Mouse (Mus musculus) A20 (cell line): ENCODE measurements around the gene Tma7.

Source experiments
- DNase-seq: peaks from one replicate; pipeline ENCODE4 v3.0.0-alpha.2; 2011; ENCODE audit warnings: low read depth, low spot score

Gene Tma7

DNA sequence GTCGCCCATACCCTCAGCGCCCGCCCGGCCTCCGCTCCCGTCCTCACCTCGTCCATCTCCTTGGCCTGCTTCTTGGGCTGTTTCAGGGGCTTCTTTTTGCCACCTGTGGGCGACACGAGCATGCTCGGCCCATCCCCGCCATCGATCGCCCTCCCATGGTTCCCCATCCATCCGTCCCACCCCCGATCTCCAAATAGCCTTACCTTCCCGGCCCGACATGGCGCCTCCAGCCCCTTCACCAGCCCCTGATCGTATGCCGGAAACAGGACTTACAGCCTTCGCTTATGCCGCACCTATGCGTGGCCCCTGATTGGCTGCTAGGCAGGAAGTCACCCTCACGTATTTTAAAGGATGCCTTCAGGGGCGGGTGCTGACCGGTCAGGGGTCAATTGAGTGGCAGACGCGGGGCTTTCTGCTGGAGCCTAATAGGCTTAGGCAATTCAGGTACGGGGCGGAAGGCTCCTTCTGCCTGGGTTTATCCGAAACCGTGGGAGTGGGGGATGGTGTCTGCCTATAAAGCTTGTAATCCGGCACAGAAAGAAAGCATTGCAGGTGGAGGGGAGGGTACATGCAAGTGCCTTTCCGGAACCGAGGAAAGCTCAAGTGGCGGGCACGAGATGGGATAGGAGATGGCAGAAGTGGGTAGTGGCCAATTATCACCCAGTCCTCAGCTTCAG, at the start of gene Tma7, which contains the start of gene Ccdc51:
Gene Tma7, minus strand, starts transcription at position 464 of the 677 bp plus-strand sequence.
Gene Ccdc51, plus strand, starts transcription at position 370 of the 677 bp plus-strand sequence.
- peak; percentile 94 for DNase-seq

DNA sequence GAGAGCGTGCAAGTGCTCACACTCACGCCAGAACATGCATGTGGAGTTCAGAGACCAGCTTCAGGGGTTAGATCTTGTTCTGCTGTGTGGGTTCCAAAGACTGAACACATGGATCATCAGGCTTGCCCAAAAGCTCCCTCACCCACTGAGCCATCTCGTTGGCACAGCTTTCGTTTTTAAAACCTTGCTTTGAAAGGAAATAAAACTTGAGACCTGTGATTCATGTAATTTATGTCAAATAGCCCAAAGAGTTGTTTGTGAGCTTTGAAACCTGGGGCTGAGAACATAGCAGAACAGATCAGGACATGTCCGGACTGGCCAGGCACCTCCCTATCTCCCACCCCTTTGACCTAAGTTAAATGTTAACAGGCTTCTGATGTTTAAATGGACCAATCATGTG, 47.7 kb upstream of the Tma7 start:
- DNase-seq: no peak

- DNase-seq: peak; percentile 10
These were observed 45.8 kb upstream of the Tma7 start for GRCm38 (mm10) chr9:109128211-109128610.

DNA sequence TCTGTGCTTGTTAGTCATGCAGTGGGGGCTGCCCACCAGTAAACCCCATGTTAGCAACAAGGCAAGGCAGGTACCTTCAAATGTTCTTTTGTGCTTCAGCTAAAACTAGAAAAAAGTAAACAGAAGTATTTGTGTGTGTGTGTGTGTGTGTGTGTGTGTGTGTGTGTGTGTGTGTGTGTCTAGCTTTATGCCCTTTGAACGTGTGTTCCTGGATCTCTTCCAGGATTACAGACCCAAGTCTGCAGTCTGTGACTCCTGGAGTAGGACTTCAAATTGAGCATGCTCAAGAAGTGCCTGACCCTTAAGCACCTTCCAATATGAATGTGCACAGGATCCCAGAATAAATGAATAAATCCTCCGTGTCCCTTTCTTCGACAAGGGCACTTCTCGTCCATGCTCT, 44.7 kb upstream of the Tma7 start:
- DNase-seq: no peak

DNA sequence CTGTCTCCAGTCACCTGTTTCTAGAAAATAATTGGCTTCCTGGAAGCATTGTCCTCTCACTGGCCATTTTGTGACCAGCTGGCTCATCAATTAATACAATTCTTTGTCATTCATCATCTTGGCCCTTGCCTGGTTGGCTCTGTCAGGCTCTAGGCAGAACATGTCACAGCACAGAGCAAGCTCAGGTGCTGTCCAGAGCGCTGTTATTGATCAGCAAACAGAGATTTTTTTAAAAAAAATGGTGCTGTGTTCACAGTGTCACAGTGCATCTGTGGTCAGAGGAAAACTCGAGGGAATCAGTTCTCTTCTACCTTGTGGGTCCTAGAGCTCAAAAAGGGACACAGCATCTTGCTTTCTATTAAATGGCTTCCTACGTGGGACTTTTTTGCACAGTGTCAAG, 43.1 kb upstream of the Tma7 start:
- no peak for DNase-seq

DNA sequence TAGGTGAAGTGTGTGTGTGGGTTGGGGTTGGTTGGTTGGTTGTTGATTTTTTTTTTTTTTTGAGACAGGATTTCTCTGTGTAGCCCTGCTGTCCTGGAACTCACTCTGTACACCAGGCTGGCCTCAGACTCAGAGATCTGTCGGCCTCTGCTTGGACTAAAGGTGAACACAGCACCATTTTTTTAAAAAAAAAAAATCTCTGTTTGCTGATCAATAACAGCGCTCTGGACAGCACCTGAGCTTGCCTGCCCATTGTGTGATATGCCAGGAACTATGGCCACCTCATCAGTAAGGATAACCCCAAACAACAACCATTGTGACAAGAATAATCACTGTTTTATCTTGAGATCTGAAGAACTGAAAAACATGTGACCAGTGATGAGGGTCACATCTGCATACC, 42.7 kb upstream of the Tma7 start:
- DNase-seq: no peak

- peak; percentile 6 for DNase-seq
These were observed 41.8 kb upstream of the Tma7 start for GRCm38 (mm10) chr9:109124164-109124563.

DNA sequence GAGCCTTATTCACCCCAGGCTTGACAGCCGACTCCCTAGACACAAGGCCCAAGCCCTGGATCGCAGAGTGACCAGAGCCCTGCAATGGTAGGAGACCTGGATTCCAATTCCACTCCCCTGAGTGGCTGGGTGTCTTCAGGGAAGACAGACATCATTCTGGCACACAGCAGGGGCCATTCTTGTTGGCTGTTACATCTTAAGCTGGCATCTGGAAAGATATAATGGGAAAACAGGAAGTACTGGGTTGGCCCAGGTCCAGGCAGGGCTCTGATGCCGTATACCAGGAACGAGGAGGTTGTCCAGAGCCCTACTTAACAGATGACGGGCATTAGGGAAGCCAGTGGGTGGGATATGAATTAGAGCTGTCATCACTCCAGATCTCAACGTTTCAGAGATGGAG, 40.9 kb upstream of the Tma7 start:
- DNase-seq: no peak

- peak; percentile 55 for DNase-seq
These were observed 40.2 kb upstream of the Tma7 start for GRCm38 (mm10) chr9:109122553-109123085.

DNA sequence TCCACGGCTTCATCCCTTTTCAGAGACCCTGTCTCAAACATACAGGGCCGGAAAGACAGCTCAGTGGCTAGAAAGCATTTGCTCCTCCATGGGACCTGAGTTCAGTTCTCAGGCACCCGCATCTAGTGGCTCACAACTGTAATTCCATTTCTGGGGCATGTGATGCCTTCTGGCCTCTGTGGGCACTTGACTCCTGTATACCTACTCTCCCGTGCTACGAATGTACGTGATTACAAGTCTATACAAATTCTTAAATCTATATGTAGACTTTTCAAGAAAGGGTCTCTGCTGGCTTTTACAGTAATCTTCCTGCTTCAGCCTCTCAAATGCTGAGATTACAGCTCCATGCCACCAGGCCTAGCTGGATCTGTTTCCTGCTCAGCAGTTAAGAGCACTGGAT, 38.6 kb upstream of the Tma7 start:
- no peak for DNase-seq

- DNase-seq: no peak
These were observed 37.2 kb upstream of the Tma7 start for GRCm38 (mm10) chr9:109119571-109119970.

DNA sequence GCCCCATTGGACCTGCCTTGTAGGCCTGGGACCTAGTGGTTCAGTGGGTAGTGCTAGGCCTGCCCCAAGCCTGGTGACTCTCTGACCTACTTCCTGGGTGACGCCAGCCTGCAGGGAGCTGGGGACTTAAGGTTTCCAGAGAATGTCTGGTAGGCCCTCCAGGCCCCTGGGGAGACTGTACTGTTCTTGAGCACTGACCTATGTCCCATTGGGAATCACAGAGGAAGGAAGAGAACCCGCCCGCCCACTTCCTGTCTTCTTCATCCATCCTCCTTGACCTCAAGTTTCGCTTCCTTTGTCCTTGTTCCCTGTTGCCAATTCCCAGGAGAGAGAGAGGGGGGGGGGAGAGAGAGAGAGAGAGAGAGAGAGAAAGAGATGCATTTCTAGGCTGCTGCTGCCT, 35.7 kb upstream of the Tma7 start:
- no peak for DNase-seq

GRCm38 (mm10) chr9:109116205-109116604, 33.8 kb upstream of the Tma7 start:
- no peak for DNase-seq

GRCm38 (mm10) chr9:109114871-109115270, 32.5 kb upstream of the Tma7 start:
- no peak for DNase-seq

DNA sequence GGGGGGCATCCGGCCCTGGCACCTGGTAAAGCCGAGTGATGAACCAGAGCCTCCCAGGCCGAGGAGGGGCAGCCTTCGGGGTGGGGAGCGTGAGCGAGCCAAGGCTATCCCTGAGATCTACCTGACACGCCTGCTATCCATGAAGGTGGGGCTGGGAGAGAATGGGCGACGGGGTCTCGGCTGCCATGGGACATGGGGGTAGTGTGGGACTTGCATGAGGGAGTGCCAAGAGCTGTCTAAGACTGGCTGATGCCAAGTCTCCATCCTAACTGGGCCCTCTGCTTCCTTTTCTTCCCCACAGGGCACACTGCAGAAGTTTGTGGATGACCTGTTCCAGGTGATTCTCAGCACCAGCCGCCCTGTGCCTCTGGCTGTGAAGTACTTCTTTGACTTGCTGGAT, 31.9 kb upstream of the Tma7 start:
- no peak for DNase-seq

DNA sequence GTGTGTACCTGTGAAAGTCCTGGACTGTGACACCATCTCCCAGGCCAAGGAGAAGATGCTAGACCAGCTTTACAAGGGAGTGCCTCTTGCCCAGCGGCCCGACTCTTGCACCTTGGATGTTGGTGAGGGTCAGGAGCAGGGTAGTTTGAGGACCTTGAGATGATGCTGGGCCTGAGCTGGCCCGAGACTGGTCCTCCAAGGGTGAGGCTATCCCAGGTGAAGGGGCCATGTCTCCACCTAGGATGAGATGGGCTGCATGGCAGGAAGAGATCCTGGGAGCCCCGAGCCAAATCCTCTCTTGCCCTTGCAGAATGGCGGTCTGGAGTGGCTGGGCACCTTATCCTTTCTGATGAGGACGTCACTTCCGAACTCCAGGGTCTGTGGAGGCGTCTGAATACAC, 30.9 kb upstream of the Tma7 start:
- no peak for DNase-seq

DNA sequence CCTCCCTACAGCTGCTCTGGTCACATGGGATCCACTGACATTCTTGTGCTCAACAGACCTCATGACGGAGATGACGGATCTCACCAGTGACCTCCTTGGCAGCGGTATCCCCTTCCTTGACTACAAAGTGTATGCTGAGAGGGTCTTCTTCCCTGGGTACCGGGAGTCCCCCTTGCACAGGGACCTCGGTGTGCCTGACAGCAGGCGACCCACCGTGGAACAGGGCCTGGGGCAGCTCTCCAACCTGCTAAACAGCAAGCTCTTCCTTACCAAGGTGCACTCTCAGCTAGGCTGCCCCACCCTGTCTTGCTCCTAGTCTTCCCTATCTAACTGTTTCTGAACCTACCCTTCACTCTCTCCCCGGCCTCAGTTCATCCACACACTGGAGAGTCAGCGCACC, 29.2 kb upstream of the Tma7 start:
- no peak for DNase-seq

DNA sequence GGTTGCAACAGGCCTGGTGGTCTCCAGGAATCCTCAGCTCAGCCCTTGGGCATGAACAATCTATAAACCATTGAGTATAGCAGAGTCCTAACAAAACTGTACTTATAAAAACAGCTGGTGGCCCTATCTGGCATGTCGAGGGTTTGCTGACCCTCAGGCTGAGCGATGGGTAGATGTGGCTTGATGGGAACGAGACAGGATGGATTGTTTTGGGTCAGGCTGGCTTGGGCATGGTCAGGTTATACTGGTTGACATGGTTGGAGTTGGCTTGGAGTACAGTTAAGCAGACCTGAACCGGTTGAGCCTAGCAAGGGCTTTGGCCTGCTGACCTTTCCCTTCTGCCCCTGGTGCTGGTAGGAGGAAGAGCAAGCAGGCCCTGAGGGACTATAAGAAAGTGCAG, 28.7 kb upstream of the Tma7 start:
- DNase-seq: no peak

DNA sequence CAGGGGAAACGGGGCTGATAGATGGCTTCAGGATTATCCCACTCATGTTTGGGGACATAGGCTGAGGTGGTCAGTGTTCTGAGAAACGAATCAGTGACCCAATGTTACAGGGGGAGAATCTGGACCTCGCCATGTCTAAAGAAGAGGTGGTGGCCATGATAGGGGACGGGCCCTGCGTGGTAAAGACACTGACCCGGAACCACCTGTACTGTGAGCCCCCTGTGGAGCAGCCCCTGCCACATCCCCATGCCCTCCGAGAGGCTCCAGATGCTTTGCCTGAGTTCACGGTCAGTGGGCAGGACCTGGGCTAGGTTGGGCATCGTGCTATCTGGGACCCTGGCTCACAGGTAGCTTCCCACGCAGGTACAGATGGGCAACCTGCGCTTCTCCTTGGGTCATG, 27.9 kb upstream of the Tma7 start:
- no peak for DNase-seq

- DNase-seq: no peak
These were observed 25.0 kb upstream of the Tma7 start for GRCm38 (mm10) chr9:109107341-109107740.

GRCm38 (mm10) chr9:109105648-109106047, 23.3 kb upstream of the Tma7 start:
- no peak for DNase-seq

DNA sequence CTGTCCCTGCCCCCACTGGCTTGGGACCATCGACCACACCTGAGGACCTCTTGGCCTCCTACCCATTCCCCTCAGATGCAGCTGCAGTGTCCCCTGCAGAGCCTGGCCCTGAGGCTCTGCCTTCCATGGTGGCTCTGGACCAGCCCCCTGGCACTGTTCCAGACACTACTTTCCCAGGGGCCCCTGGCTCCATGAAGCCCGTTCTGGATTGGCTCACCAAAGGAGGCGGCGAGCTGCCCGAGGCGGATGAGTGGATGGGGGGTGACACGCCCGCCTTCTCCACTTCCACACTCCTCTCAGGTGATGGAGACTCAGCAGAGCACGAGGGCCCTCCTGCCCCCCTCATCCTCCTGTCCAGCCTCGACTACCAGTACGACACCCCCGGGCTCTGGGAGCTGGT, 22.6 kb upstream of the Tma7 start:
- no peak for DNase-seq

- DNase-seq: no peak
These were observed 21.7 kb upstream of the Tma7 start for GRCm38 (mm10) chr9:109104083-109104482.

- no peak for DNase-seq
These were observed 20.9 kb upstream of the Tma7 start for GRCm38 (mm10) chr9:109103250-109103649.
